Mouse (Mus musculus) kidney, embryonic 16.5 days (tissue): ENCODE data around the gene Nfix. TPM values are rescaled to one million over a fixed set of nuclear protein-coding genes. Genes with fewer than 3 reads are reported as not detected.
A peak's percentile ranks its signal among the peaks of the same experiment; 100 is the strongest.

Source experiments
- ATAC-seq: fragments of 200-750 bp; cut with Nextera tagmentation; 2 replicates; pipeline ENCODE4 v1.8.0; 2017; ENCODE audit warnings: moderate TSS enrichment; ENCODE audit not compliant: low FRiP score, low TSS enrichment
- H3K27ac ChIP-seq: fragments of 300-500 bp; sonication (generic); 2 replicates; pipeline ENCODE4 v1.5.1; 2014; ENCODE audit warnings: low read length
- H3K27me3 ChIP-seq: fragments of 300-500 bp; sonication (generic); 2 replicates; pipeline ENCODE4 v1.6.1; 2014; ENCODE audit warnings: low read length, control low read depth, mixed read lengths; ENCODE audit not compliant: insufficient read depth
- H3K36me3 ChIP-seq: fragments of 300-500 bp; sonication (generic); 2 replicates; pipeline ENCODE4 v1.6.1; 2014; ENCODE audit warnings: low read length, control low read depth, mixed read lengths; ENCODE audit not compliant: insufficient read depth
- H3K4me1 ChIP-seq: fragments of 300-500 bp; sonication (generic); 2 replicates; pipeline ENCODE4 v1.6.1; 2014; ENCODE audit warnings: low read length, control low read depth, mixed read lengths; ENCODE audit not compliant: insufficient read depth
- H3K4me2 ChIP-seq: fragments of 300-500 bp; sonication (generic); replicated peaks from 2 replicates; pipeline ENCODE4 v1.6.1; 2014; ENCODE audit warnings: low read depth, low read length
- H3K4me3 ChIP-seq: fragments of 300-500 bp; sonication (generic); 2 replicates; pipeline ENCODE4 v1.5.1; 2014; ENCODE audit warnings: mild to moderate bottlenecking, low read length
- H3K9ac ChIP-seq: fragments of 300-500 bp; sonication (generic); replicated peaks from 2 replicates; pipeline ENCODE4 v1.6.1; 2014; ENCODE audit warnings: low read length
- H3K9me3 ChIP-seq: fragments of 300-500 bp; sonication (generic); 2 replicates; pipeline ENCODE4 v1.6.1; 2016; ENCODE audit warnings: low read length, control low read depth
- WGBS: fragments of 180-500 bp; shearing (Covaris S2); extraction: QIAGEN DNeasy Blood & Tissue Kit; methylation state at CpG from one replicate; pipeline ENCODE4 v1.1.7; 2014; 5-methylcytosine and 5-hydroxymethylcytosine counted together
- polyA plus RNA-seq: library from polyadenylated mRNA; unstranded; fragments of >200 nt; fragmentation: Nextera tagmentation; extraction: Ambion mirVana; gene quantifications from 2 replicates; pipeline ENCODE4 v1.2.1, GENCODE M21; 2015

The Nfix gene
- polyA plus RNA-seq, 1 experiment from 2014 or later = 14.8 TPM

- no peak for ATAC-seq
Observed at GRCm38 (mm10) chr8:84814240-84814554, 14.1 kb upstream of the Nfix start.

GRCm38 (mm10) chr8:84813830-84814229 lies 13.7 kb upstream of the Nfix start:
- no peak overlapping the region for H3K4me3 ChIP-seq
- H3K4me1 ChIP-seq = peaks cover 9% of the 10 kb centered on the region; the same call in 1 of the 2 replicates

More at GRCm38 (mm10) chr8:84814240-84814554, 14.1 kb upstream of the Nfix start:
- WGBS = 86% methylated on average over 11 of the region's 11 CpGs
- Histone ChIP-seq H3K36me3 (no peaks in the 10 kb centered on the region), H3K27ac (no peak overlapping the region), H3K27me3 (peaks cover 30% of the 10 kb centered on the region), H3K4me2 (no peak overlapping the region), H3K9ac (no peak overlapping the region), H3K9me3 (no peaks in the 10 kb centered on the region), H3K4me1 (peaks cover 9% of the 10 kb centered on the region; the same call in 1 of the 2 replicates), H3K4me3 (no peak overlapping the region)

GRCm38 (mm10) chr8:84813059-84813458 lies 12.9 kb upstream of the Nfix start:
- WGBS = 2% methylated on average over 5 of the region's 5 CpGs

More at GRCm38 (mm10) chr8:84813830-84814229, 13.7 kb upstream of the Nfix start:
- Histone ChIP-seq H3K27me3 (peaks cover 34% of the 10 kb centered on the region), H3K4me2 (no peak overlapping the region), H3K36me3 (no peaks in the 10 kb centered on the region), H3K27ac (no peak overlapping the region), H3K9ac (no peak overlapping the region), H3K9me3 (no peaks in the 10 kb centered on the region)
- no peak for ATAC-seq
- WGBS = 91% methylated on average over 3 of the region's 3 CpGs

GRCm38 (mm10) chr8:84811303-84811702 lies 11.2 kb upstream of the Nfix start:
- WGBS = 25% methylated on average over 10 of the region's 10 CpGs
- Histone ChIP-seq H3K4me1 (peaks cover 9% of the 10 kb centered on the region; the same call in 1 of the 2 replicates), H3K27me3 (peaks cover 53% of the 10 kb centered on the region), H3K4me3 (peak overlapping the region; percentile 44), H3K9ac (0 out of 2 replicates have a peak overlapping the region, but pooled peaks have one; percentile 22), H3K36me3 (no peaks in the 10 kb centered on the region), H3K9me3 (no peaks in the 10 kb centered on the region), H3K4me2 (peak overlapping the region; percentile 73), H3K27ac (no peak overlapping the region)
- no peak for ATAC-seq

More at GRCm38 (mm10) chr8:84813059-84813458, 12.9 kb upstream of the Nfix start:
- H3K9me3 ChIP-seq = no peaks in the 10 kb centered on the region
- H3K4me1 ChIP-seq = peaks cover 9% of the 10 kb centered on the region; the same call in 1 of the 2 replicates
- ATAC-seq = no peak
- H3K4me2 ChIP-seq = no peak overlapping the region
- H3K9ac ChIP-seq = no peak overlapping the region
- peaks cover 42% of the 10 kb centered on the region for H3K27me3 ChIP-seq
- no peaks in the 10 kb centered on the region for H3K36me3 ChIP-seq
- H3K4me3 ChIP-seq = no peak overlapping the region
- H3K27ac ChIP-seq = no peak overlapping the region

- WGBS = 0% methylated on average over 28 of the region's 32 CpGs
- peak overlapping the region; percentile 73 for H3K4me2 ChIP-seq
- no peak overlapping the region for H3K27ac ChIP-seq
- H3K9me3 ChIP-seq = peaks cover 3% of the 10 kb centered on the region
- ATAC-seq = peak; percentile 75
- no peaks in the 10 kb centered on the region for H3K36me3 ChIP-seq
- peaks cover 9% of the 10 kb centered on the region; the same call in 1 of the 2 replicates for H3K4me1 ChIP-seq
- H3K27me3 ChIP-seq = peaks cover 57% of the 10 kb centered on the region
- 0 out of 2 replicates have a peak overlapping the region, but pooled peaks have one; percentile 22 for H3K9ac ChIP-seq
- peak overlapping the region; percentile 44 for H3K4me3 ChIP-seq
Observed at GRCm38 (mm10) chr8:84810896-84811295, 10.8 kb upstream of the Nfix start.

GRCm38 (mm10) chr8:84809941-84810280 lies 9.8 kb upstream of the Nfix start:
- no peak for ATAC-seq

GRCm38 (mm10) chr8:84809109-84809940 lies 9.2 kb upstream of the Nfix start:
- peaks cover 72% of the 10 kb centered on the region for H3K27me3 ChIP-seq
- H3K4me3 ChIP-seq = no peak overlapping the region
- peaks cover 6% of the 10 kb centered on the region for H3K9me3 ChIP-seq
- no peak overlapping the region for H3K4me2 ChIP-seq
- no peak overlapping the region for H3K9ac ChIP-seq
- no peak for ATAC-seq
- WGBS = 67% methylated on average over 12 of the region's 12 CpGs
- no peak overlapping the region for H3K27ac ChIP-seq
- peaks cover 9% of the 10 kb centered on the region; the same call in 1 of the 2 replicates for H3K4me1 ChIP-seq
- H3K36me3 ChIP-seq = no peaks in the 10 kb centered on the region

More at GRCm38 (mm10) chr8:84809941-84810280, 9.8 kb upstream of the Nfix start:
- no peaks in the 10 kb centered on the region for H3K36me3 ChIP-seq
- 75% methylated on average over 5 of the region's 5 CpGs for WGBS
- peaks cover 6% of the 10 kb centered on the region for H3K9me3 ChIP-seq
- H3K9ac ChIP-seq = no peak overlapping the region
- no peak overlapping the region for H3K27ac ChIP-seq
- H3K4me3 ChIP-seq = no peak overlapping the region
- peaks cover 67% of the 10 kb centered on the region for H3K27me3 ChIP-seq
- peaks cover 9% of the 10 kb centered on the region; the same call in 1 of the 2 replicates for H3K4me1 ChIP-seq
- no peak overlapping the region for H3K4me2 ChIP-seq

- peaks cover 5% of the 10 kb centered on the region; the same call in 1 of the 2 replicates for H3K4me1 ChIP-seq
- WGBS = 98% methylated on average over 5 of the region's 5 CpGs
- H3K27ac ChIP-seq = no peak overlapping the region
- no peak for ATAC-seq
- peaks cover 79% of the 10 kb centered on the region for H3K27me3 ChIP-seq
- H3K9ac ChIP-seq = no peak overlapping the region
- no peak overlapping the region for H3K4me2 ChIP-seq
- H3K36me3 ChIP-seq = no peaks in the 10 kb centered on the region
- no peak overlapping the region for H3K4me3 ChIP-seq
- peaks cover 6% of the 10 kb centered on the region for H3K9me3 ChIP-seq
Observed at GRCm38 (mm10) chr8:84806031-84806430, 5.9 kb upstream of the Nfix start.

- ATAC-seq = peak; percentile 14; the same call in 1 of the 2 replicates
- H3K9ac ChIP-seq = peak overlapping the region; percentile 87
- peak overlapping the region; percentile 96 for H3K4me2 ChIP-seq
- peaks cover 80% of the 10 kb centered on the region for H3K27me3 ChIP-seq
- H3K36me3 ChIP-seq = no peaks in the 10 kb centered on the region
- H3K4me3 ChIP-seq = peak overlapping the region; percentile 73
- H3K4me1 ChIP-seq = 0 out of 2 replicates have a peak, but pooled peaks cover 3% of the 10 kb centered on the region
- H3K9me3 ChIP-seq = no peaks in the 10 kb centered on the region
- WGBS = under 1% methylated on average over 92 of the region's 108 CpGs
- peak overlapping the region; percentile 47 for H3K27ac ChIP-seq
Observed at GRCm38 (mm10) chr8:84799136-84799931, 810 bp downstream of the Nfix start.
